Mouse (Mus musculus) intestine, embryonic 14.5 days (tissue): ENCODE results near the gene Gm3045. TPM values are rescaled to one million over a fixed set of nuclear protein-coding genes. Genes with fewer than 3 reads are reported as not detected.

Experiments
- ATAC-seq: fragments of 200-750 bp; cut with Nextera tagmentation; replicated peaks from 2 replicates; pipeline ENCODE4 v1.8.0; 2017; ENCODE audit warnings: low read depth, moderate number of reproducible peaks, moderate TSS enrichment, moderate library complexity; ENCODE audit not compliant: low FRiP score, low TSS enrichment
- DNase-seq: peaks from one replicate; pipeline ENCODE4 v3.0.0-alpha.2; 2018; ENCODE audit warnings: low spot score
- H3K27ac ChIP-seq: fragments of 300-500 bp; sonication (generic); 2 replicates; pipeline ENCODE4 v1.5.1; 2014; ENCODE audit warnings: low read depth, mild to moderate bottlenecking, control low read depth
- H3K27me3 ChIP-seq: fragments of 300-500 bp; sonication (generic); replicated peaks from 2 replicates; pipeline ENCODE4 v1.6.1; 2014; ENCODE audit warnings: low read length, control low read depth; ENCODE audit not compliant: control insufficient read depth, insufficient read depth
- H3K36me3 ChIP-seq: fragments of 300-500 bp; sonication (generic); 2 replicates; pipeline ENCODE4 v1.6.1; 2014; ENCODE audit warnings: low read length, control low read depth; ENCODE audit not compliant: control insufficient read depth, insufficient read depth
- H3K4me1 ChIP-seq: fragments of 300-500 bp; sonication (generic); replicated peaks from 2 replicates; pipeline ENCODE4 v1.6.1; 2014; ENCODE audit warnings: low read length, control low read depth, mixed read lengths; ENCODE audit not compliant: control insufficient read depth, insufficient read depth
- H3K4me2 ChIP-seq: fragments of 300-500 bp; sonication (generic); 2 replicates; pipeline ENCODE4 v1.6.1; 2014; ENCODE audit warnings: low read length
- H3K4me3 ChIP-seq: fragments of 300-500 bp; sonication (generic); 2 replicates; pipeline ENCODE4 v1.5.1; 2014; ENCODE audit warnings: low read depth, low read length, control low read depth, mixed read lengths
- H3K9ac ChIP-seq: fragments of 300-500 bp; sonication (generic); 2 replicates; pipeline ENCODE4 v1.6.1; 2014; ENCODE audit warnings: mild to moderate bottlenecking, low read length
- H3K9me3 ChIP-seq: fragments of 300-500 bp; sonication (generic); 2 replicates; pipeline ENCODE4 v1.6.1; 2016; ENCODE audit warnings: low read length, control low read depth; ENCODE audit not compliant: control insufficient read depth
- WGBS: fragments of 180-500 bp; shearing (Covaris S2); extraction: QIAGEN DNeasy Blood & Tissue Kit; methylation state at CpG from one replicate; pipeline ENCODE4 v1.1.7; 2014; 5-methylcytosine and 5-hydroxymethylcytosine counted together
- polyA plus RNA-seq: library from polyadenylated mRNA; unstranded; fragments of >200 nt; fragmentation: Nextera tagmentation; extraction: Ambion mirVana; gene quantifications from 2 replicates; pipeline ENCODE4 v1.2.1, GENCODE M21; 2014

The Gm3045 gene
- polyA plus RNA-seq, 1 experiment from 2014 or later, result not detected

- ATAC-seq, result peak; percentile 78
- 31% methylated on average over 16 of the region's 16 CpGs for WGBS
- Histone ChIP-seq H3K9me3 (no peaks in the 10 kb centered on the region), H3K4me2 (no peak overlapping the region), H3K27me3 (0 out of 2 replicates have a peak, but pooled peaks cover under 1% of the 10 kb centered on the region), H3K4me1 (no peaks in the 10 kb centered on the region), H3K4me3 (no peak overlapping the region), H3K36me3 (no peaks in the 10 kb centered on the region), H3K9ac (no peak overlapping the region), H3K27ac (no peak overlapping the region)
- DNase-seq, result peak; percentile 94
Measured at GRCm38 (mm10) chr13:56428724-56429500, 2.5 kb downstream of the Gm3045 start.

- H3K27ac ChIP-seq, result no peak overlapping the region
- H3K4me2 ChIP-seq, result no peak overlapping the region
- H3K4me1 ChIP-seq, result no peaks in the 10 kb centered on the region
- H3K9ac ChIP-seq, result no peak overlapping the region
- peaks cover 20% of the 10 kb centered on the region for H3K27me3 ChIP-seq
- no peak for ATAC-seq
- DNase-seq, result no peak
- 88% methylated on average over 11 of the region's 12 CpGs for WGBS
- no peaks in the 10 kb centered on the region for H3K9me3 ChIP-seq
- no peak overlapping the region for H3K4me3 ChIP-seq
- no peaks in the 10 kb centered on the region for H3K36me3 ChIP-seq
Measured at GRCm38 (mm10) chr13:56432496-56432895, 6.1 kb downstream of the Gm3045 start.

- WGBS, result 13% methylated on average over 10 of the region's 10 CpGs
Measured at GRCm38 (mm10) chr13:56433466-56433865, 7.1 kb downstream of the Gm3045 start.

GRCm38 (mm10) chr13:56434311-56434751 lies 7.9 kb downstream of the Gm3045 start:
- Histone ChIP-seq H3K9me3 (no peaks in the 10 kb centered on the region), H3K4me2 (no peak overlapping the region), H3K27me3 (peaks cover 38% of the 10 kb centered on the region), H3K4me3 (no peak overlapping the region), H3K36me3 (no peaks in the 10 kb centered on the region), H3K27ac (no peak overlapping the region), H3K4me1 (0 out of 2 replicates have a peak, but pooled peaks cover 3% of the 10 kb centered on the region), H3K9ac (no peak overlapping the region)
- ATAC-seq (no peak), DNase-seq (no peak)
- WGBS, result 83% methylated on average over 9 of the region's 9 CpGs

More at GRCm38 (mm10) chr13:56433466-56433865, 7.1 kb downstream of the Gm3045 start:
- H3K9me3 ChIP-seq, result no peaks in the 10 kb centered on the region
- H3K27me3 ChIP-seq, result peaks cover 30% of the 10 kb centered on the region
- DNase-seq, result peak; percentile 91
- 0 out of 2 replicates have a peak, but pooled peaks cover 3% of the 10 kb centered on the region for H3K4me1 ChIP-seq
- no peaks in the 10 kb centered on the region for H3K36me3 ChIP-seq
- ATAC-seq, result no peak
- no peak overlapping the region for H3K4me3 ChIP-seq
- no peak overlapping the region for H3K4me2 ChIP-seq
- H3K27ac ChIP-seq, result no peak overlapping the region
- H3K9ac ChIP-seq, result no peak overlapping the region

- no peaks in the 10 kb centered on the region for H3K9me3 ChIP-seq
- H3K36me3 ChIP-seq, result no peaks in the 10 kb centered on the region
- no peak overlapping the region for H3K4me2 ChIP-seq
- DNase-seq (no peak), ATAC-seq (no peak)
- peaks cover 51% of the 10 kb centered on the region for H3K27me3 ChIP-seq
- H3K9ac ChIP-seq, result no peak overlapping the region
- WGBS, result 61% methylated on average over 10 of the region's 10 CpGs
- H3K27ac ChIP-seq, result no peak overlapping the region
- no peak overlapping the region for H3K4me3 ChIP-seq
- 0 out of 2 replicates have a peak, but pooled peaks cover 3% of the 10 kb centered on the region for H3K4me1 ChIP-seq
Measured at GRCm38 (mm10) chr13:56435615-56436287, 9.4 kb downstream of the Gm3045 start.

- WGBS, result 3% methylated on average over 51 of the region's 51 CpGs
- Histone ChIP-seq H3K4me2 (peak within 1 kb of the TSS; percentile 55), H3K27me3 (peaks cover 53% of the 10 kb centered on the region), H3K27ac (no peak within 1 kb of the TSS), H3K36me3 (no peaks in the 10 kb centered on the region), H3K4me3 (peak within 1 kb of the TSS; percentile 34), H3K9me3 (no peaks in the 10 kb centered on the region), H3K9ac (peak within 1 kb of the TSS; percentile 1; the same call in 1 of the 2 replicates), H3K4me1 (0 out of 2 replicates have a peak, but pooled peaks cover 3% of the 10 kb centered on the region)
- DNase-seq (peak; percentile 69), ATAC-seq (peak; percentile 58; the same call in 1 of the 2 replicates)
Measured at GRCm38 (mm10) chr13:56438211-56439075, 12.0 kb downstream of the Gm3045 start, which contains the start of gene Slc25a48. Gene Slc25a48, plus strand, starts transcription at chr13:56438355.

- peaks cover 24% of the 10 kb centered on the region for H3K27me3 ChIP-seq
- ATAC-seq (no peak), DNase-seq (no peak)
- no peak overlapping the region for H3K4me3 ChIP-seq
- 65% methylated on average over 7 of the region's 7 CpGs for WGBS
- no peak overlapping the region for H3K9ac ChIP-seq
- no peak overlapping the region for H3K27ac ChIP-seq
- H3K9me3 ChIP-seq, result no peaks in the 10 kb centered on the region
- H3K36me3 ChIP-seq, result no peaks in the 10 kb centered on the region
- H3K4me2 ChIP-seq, result no peak overlapping the region
- no peaks in the 10 kb centered on the region for H3K4me1 ChIP-seq
Measured at GRCm38 (mm10) chr13:56443411-56443810, 17.0 kb downstream of the Gm3045 start.

GRCm38 (mm10) chr13:56444112-56444511 lies 17.7 kb downstream of the Gm3045 start:
- WGBS, result 84% methylated on average over 3 of the region's 3 CpGs
- H3K4me1 ChIP-seq, result no peaks in the 10 kb centered on the region
- no peaks in the 10 kb centered on the region for H3K9me3 ChIP-seq
- no peak overlapping the region for H3K27ac ChIP-seq
- H3K4me2 ChIP-seq, result no peak overlapping the region
- no peak overlapping the region for H3K9ac ChIP-seq
- ATAC-seq (no peak), DNase-seq (no peak)
- no peaks in the 10 kb centered on the region for H3K36me3 ChIP-seq
- peaks cover 17% of the 10 kb centered on the region for H3K27me3 ChIP-seq
- no peak overlapping the region for H3K4me3 ChIP-seq
